Mouse (Mus musculus) small intestine, adult 2 months (tissue): ENCODE data around the gene Hcfc2.

ENCODE experiments used
- CTCF ChIP-seq: fragments of 200-500 bp; IDR thresholded peaks from 2 replicates; pipeline ENCODE4 v1.5.1; 2012; ENCODE audit warnings: low read depth, mild to moderate bottlenecking, control low read depth, inconsistent platforms, low read length, moderate library complexity, mixed read lengths; ENCODE audit not compliant: insufficient replicate concordance, insufficient read length; ENCODE audit errors: extremely low read depth
- POLR2A ChIP-seq: fragments of 200-500 bp; IDR thresholded peaks from 2 replicates; pipeline ENCODE4 v1.6.1; 2012; ENCODE audit warnings: low read depth, mild to moderate bottlenecking, control low read depth, inconsistent platforms, low read length, moderate library complexity

- TF ChIP-seq CTCF (no peak), POLR2A (no peak)
Measured at GRCm38 (mm10) chr10:82757341-82757740, 61.4 kb downstream of the Hcfc2 start.
